Mouse (Mus musculus) CH12.LX (cell line): Measurements from ENCODE around the gene Ufd1. TPM values are rescaled to one million over a fixed set of nuclear protein-coding genes. Genes with fewer than 3 reads are reported as not detected.
"Not testable (repeated sequence)": the region's sequence is repeated elsewhere in the genome, so short reads cannot be mapped to it uniquely, and the experiment has no call there.

Experiments
- DNase-seq: peaks from one replicate; pipeline ENCODE4 v3.0.0-alpha.2; 2013; ENCODE audit errors: extremely low read depth
- H3K27ac ChIP-seq: 2 replicates; pipeline ENCODE4 v1.5.1; 2012; ENCODE audit warnings: low read depth, mild to moderate bottlenecking, control low read depth, moderate library complexity; ENCODE audit not compliant: insufficient read depth
- H3K27me3 ChIP-seq: replicated peaks from 2 replicates; pipeline ENCODE3; 2012; ENCODE audit warnings: inconsistent platforms
- H3K36me3 ChIP-seq, 2 experiments: replicated peaks in 1 of 2; 2 replicates each; pipeline versions ENCODE3 to v1.6.1; 2012; ENCODE audit warnings: inconsistent platforms in 1 of 2, low read length in 1 of 2, mild to moderate bottlenecking in 1 of 2, mixed read lengths in 1 of 2, moderate library complexity in 1 of 2; ENCODE audit not compliant: control insufficient read depth in 1 of 2, insufficient read depth in 1 of 2
- H3K4me1 ChIP-seq, 2 experiments: 2 replicates each; pipeline ENCODE4 v1.6.1; 2012; ENCODE audit warnings: inconsistent platforms in 1 of 2, moderate library complexity in 1 of 2; ENCODE audit not compliant: insufficient read depth in 2 of 2, control insufficient read depth in 1 of 2
- H3K4me2 ChIP-seq: 2 replicates; pipeline ENCODE4 v1.6.1; 2012; ENCODE audit warnings: low read depth, mild to moderate bottlenecking, control low read depth; ENCODE audit not compliant: poor library complexity, insufficient read depth, severe bottlenecking
- H3K4me3 ChIP-seq, 3 experiments: fragments of 150-350 bp in 1 of 3; sonication (generic) in 1 of 3; replicated peaks in 1 of 3; 2 replicates each; pipeline versions ENCODE3 to v1.5.1; 2011 to 2012; ENCODE audit warnings: low read depth in 2 of 3, low read length in 2 of 3, mild to moderate bottlenecking in 2 of 3, moderate library complexity in 2 of 3, control low read depth in 1 of 3, improper control_type of control experiment in 1 of 3, inconsistent platforms in 1 of 3, mixed read lengths in 1 of 3; ENCODE audit not compliant: poor library complexity in 1 of 3
- H3K79me2 ChIP-seq: replicated peaks from 2 replicates; pipeline ENCODE4 v1.6.1; 2012; ENCODE audit warnings: mild to moderate bottlenecking, moderate library complexity; ENCODE audit not compliant: control insufficient read depth, poor library complexity, insufficient read depth, severe bottlenecking; ENCODE audit errors: extremely low read depth
- H3K9ac ChIP-seq: 2 replicates; pipeline ENCODE4 v1.6.1; 2012; ENCODE audit warnings: low read depth, mild to moderate bottlenecking, control low read depth, moderate library complexity; ENCODE audit not compliant: insufficient read depth
- H3K9me3 ChIP-seq: replicated peaks from 2 replicates; pipeline ENCODE3; 2012; ENCODE audit warnings: low read length, inconsistent platforms, mixed read lengths
- BHLHE40 ChIP-seq: IDR thresholded peaks from 2 replicates; pipeline ENCODE4 v1.6.1; 2011; ENCODE audit warnings: mild to moderate bottlenecking, low read depth, low read length, improper control_type of control experiment
- CHD2 ChIP-seq: IDR thresholded peaks from 2 replicates; pipeline ENCODE4 v1.6.1; 2011; ENCODE audit warnings: low read length, improper control_type of control experiment
- CTCF ChIP-seq, 2 experiments: IDR thresholded peaks in 1 of 2; conservative IDR thresholded peaks in 1 of 2; 2 replicates each; pipeline ENCODE4 v1.5.1; 2011 to 2012; ENCODE audit warnings: low read depth in 2 of 2, low read length in 2 of 2, improper control_type of control experiment in 1 of 2, inconsistent platforms in 1 of 2, mild to moderate bottlenecking in 1 of 2, moderate library complexity in 1 of 2
- ELF1 ChIP-seq: IDR thresholded peaks from 2 replicates; pipeline ENCODE4 v1.6.1; 2014; ENCODE audit warnings: low read depth, mild to moderate bottlenecking, inconsistent platforms, low read length, improper control_type of control experiment
- EP300 ChIP-seq: IDR thresholded peaks from 2 replicates; pipeline ENCODE4 v1.6.1; 2011; ENCODE audit warnings: low read length, improper control_type of control experiment
- GABPA ChIP-seq: IDR thresholded peaks from 2 replicates; pipeline ENCODE4 v1.6.1; 2012; ENCODE audit warnings: low read depth, low read length, improper control_type of control experiment, inconsistent platforms; ENCODE audit not compliant: insufficient replicate concordance
- HCFC1 ChIP-seq: IDR thresholded peaks from 2 replicates; pipeline ENCODE4 v1.6.1; 2012; ENCODE audit warnings: low read depth, mild to moderate bottlenecking, inconsistent platforms, low read length, improper control_type of control experiment
- JUN ChIP-seq: IDR thresholded peaks from 2 replicates; pipeline ENCODE4 v1.6.1; 2011; ENCODE audit warnings: low read depth, mild to moderate bottlenecking, low read length, improper control_type of control experiment, moderate library complexity; ENCODE audit not compliant: insufficient read depth
- MAFK ChIP-seq: IDR thresholded peaks from 2 replicates; pipeline ENCODE4 v1.6.1; 2011; ENCODE audit warnings: low read length, improper control_type of control experiment; ENCODE audit not compliant: insufficient replicate concordance
- MAX ChIP-seq: IDR thresholded peaks from 2 replicates; pipeline ENCODE4 v1.6.1; 2011; ENCODE audit warnings: low read length, improper control_type of control experiment
- MAZ ChIP-seq: IDR thresholded peaks from 2 replicates; pipeline ENCODE4 v1.6.1; 2012; ENCODE audit warnings: low read depth, mild to moderate bottlenecking, inconsistent platforms, low read length, improper control_type of control experiment, moderate library complexity
- MXI1 ChIP-seq: IDR thresholded peaks from 2 replicates; pipeline ENCODE4 v1.6.1; 2011; ENCODE audit warnings: mild to moderate bottlenecking, low read depth, low read length, improper control_type of control experiment
- MYC ChIP-seq: IDR thresholded peaks from 2 replicates; pipeline ENCODE4 v1.6.1; 2011; ENCODE audit warnings: low read depth, mild to moderate bottlenecking, improper control_type of control experiment, low read length
- NELFE ChIP-seq: IDR thresholded peaks from 2 replicates; pipeline ENCODE4 v1.6.1; 2011; ENCODE audit warnings: low read depth, low read length, improper control_type of control experiment
- NRF1 ChIP-seq: IDR thresholded peaks from 2 replicates; pipeline ENCODE4 v1.6.1; 2014; ENCODE audit warnings: low read depth, mild to moderate bottlenecking, inconsistent platforms, low read length, improper control_type of control experiment, moderate library complexity
- POLR2A ChIP-seq: IDR thresholded peaks from 2 replicates; pipeline ENCODE4 v1.6.1; 2011; ENCODE audit warnings: low read depth, mild to moderate bottlenecking, improper control_type of control experiment, low read length
- POLR2AphosphoS2 ChIP-seq: IDR thresholded peaks from 2 replicates; pipeline ENCODE4 v1.6.1; 2011; ENCODE audit warnings: low read depth, low read length, improper control_type of control experiment
- RAD21 ChIP-seq: IDR thresholded peaks from 2 replicates; pipeline ENCODE4 v1.6.1; 2011; ENCODE audit warnings: low read depth, mild to moderate bottlenecking, low read length, improper control_type of control experiment, moderate library complexity
- RCOR1 ChIP-seq: conservative IDR thresholded peaks from 2 replicates; pipeline ENCODE4 v1.6.1; 2012; ENCODE audit warnings: low read depth, mild to moderate bottlenecking, inconsistent platforms, low read length, improper control_type of control experiment
- SIN3A ChIP-seq: IDR thresholded peaks from 2 replicates; pipeline ENCODE4 v1.6.1; 2012; ENCODE audit warnings: low read length, improper control_type of control experiment, inconsistent platforms
- USF2 ChIP-seq: conservative IDR thresholded peaks from 2 replicates; pipeline ENCODE4 v1.6.1; 2011; ENCODE audit warnings: low read depth, low read length, improper control_type of control experiment
- ZC3H11A ChIP-seq: IDR thresholded peaks from 2 replicates; pipeline ENCODE4 v1.6.1; 2012; ENCODE audit warnings: low read depth, mild to moderate bottlenecking, inconsistent platforms, low read length, improper control_type of control experiment
- ZKSCAN1 ChIP-seq: IDR thresholded peaks from 2 replicates; pipeline ENCODE4 v1.6.1; 2012; ENCODE audit warnings: low read depth, inconsistent platforms, low read length, improper control_type of control experiment, borderline replicate concordance
- ZMIZ1 ChIP-seq: IDR thresholded peaks from 2 replicates; pipeline ENCODE4 v1.6.1; 2012; ENCODE audit warnings: low read depth, mild to moderate bottlenecking, inconsistent platforms, low read length, improper control_type of control experiment
- dilution Hi-C: fragments of 300-500 bp; cut with MboI; formaldehyde crosslinking; loops from 2 replicates; pipeline ENCODE4 v1.14.3; 2020; ENCODE audit warnings: low sequenced_read_pairs; ENCODE audit not compliant: extremely low pct_unique_long_range_greater_than_20kb, extremely low pct_ligation_motif_present
- in situ Hi-C: fragments of 300-500 bp; cut with MboI; formaldehyde crosslinking; loops from 3 replicates; pipeline ENCODE4 v1.14.3; 2019; ENCODE audit warnings: low sequenced_read_pairs, low pct_ligation_motif_present, low pct_unique_long_range_greater_than_20kb, mixed read lengths
- polyA plus RNA-seq: library from polyadenylated mRNA; unstranded; fragments of >175 nt; gene quantifications from 2 replicates; pipeline ENCODE4 v1.2.1, GENCODE M21; 2012; ENCODE audit warnings: low read depth; ENCODE audit not compliant: insufficient read length
- total RNA-seq, 2 experiments: library from RNA; depleted of rRNA; stranded (reverse); fragments of 300-350 nt in 1 of 2; fragments of >200 nt in 1 of 2; gene quantifications; 2 replicates each; pipeline ENCODE4 v1.2.3; 2012 to 2014

Ufd1 gene
- total and polyA plus RNA-seq, 3 experiments: 43.6 to 80.8 (median 62.6) TPM

DNA sequence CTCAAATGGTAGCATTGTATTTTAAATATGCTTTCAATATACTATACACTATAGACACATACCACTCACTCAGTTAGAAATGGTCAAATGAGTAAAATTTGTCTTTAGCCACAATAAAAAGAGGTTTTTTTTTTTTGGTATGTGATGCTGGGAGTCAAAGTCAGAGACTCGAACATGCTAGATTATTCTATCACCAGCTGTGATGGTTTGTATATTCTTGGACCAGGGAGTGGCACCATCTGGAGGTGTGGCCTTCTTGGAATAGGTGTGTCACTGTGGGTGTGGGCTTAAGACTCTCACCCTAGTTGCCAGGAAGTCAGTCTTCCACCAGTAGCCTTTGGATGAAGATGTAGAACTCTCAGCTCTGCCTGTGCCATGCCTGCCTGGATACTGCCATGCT is 58.9 kb downstream of the Ufd1 start:
- H3K27ac ChIP-seq, H3K4me3 ChIP-seq, H3K9ac ChIP-seq, H3K9me3 ChIP-seq, dilution Hi-C loops, DNase-seq, H3K27me3 ChIP-seq, H3K79me2 ChIP-seq, H3K4me2 ChIP-seq: not testable (repeated sequence)
- in situ Hi-C loops: loop anchor here (10.0 kb wide), 1 partner anchor 214 kb away; no protein-coding TSS in a partner anchor
- Histone ChIP-seq H3K36me3 (peaks cover 28 to 46% of the 10 kb centered on the region in 2 experiments), H3K4me1 (peaks cover 0 to 20% of the 10 kb centered on the region in 2 experiments; a peak in 2 of 4 replicates)

DNA sequence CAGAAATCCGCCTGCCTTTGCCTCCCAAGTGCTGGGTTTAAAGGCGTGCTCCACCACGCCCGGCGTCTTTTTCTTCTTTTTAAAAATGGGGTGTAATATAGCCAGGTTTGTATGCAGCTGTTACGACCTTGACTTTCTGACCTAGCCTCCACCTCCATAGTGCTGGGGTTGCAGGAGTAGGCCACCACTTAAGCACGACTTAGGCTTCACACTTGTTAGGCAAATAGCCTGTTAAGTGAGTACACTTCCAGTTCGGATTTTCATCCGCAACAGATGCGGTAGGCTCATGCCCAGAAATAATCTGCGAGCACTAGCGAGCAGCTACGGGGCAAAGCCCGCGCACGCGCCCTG is 64.5 kb downstream of the Ufd1 start:
- dilution Hi-C loops (no loop called here), in situ Hi-C loops (loop anchor here (10.0 kb wide), 1 partner anchor 209 kb away; no protein-coding TSS in a partner anchor)
- Histone ChIP-seq H3K4me3 (peak overlapping the region; percentile 73 to 91 (median 75)), H3K9me3 (no peaks in the 10 kb centered on the region), H3K79me2 (peaks cover 52% of the 10 kb centered on the region), H3K4me2 (peak overlapping the region; percentile 91), H3K27ac (peak overlapping the region; percentile 23; the same call in 1 of the 2 replicates), H3K4me1 (peaks cover 2 to 42% of the 10 kb centered on the region in 2 experiments; a peak in 3 of 4 replicates), H3K27me3 (no peaks in the 10 kb centered on the region), H3K9ac (peak overlapping the region; percentile 68), H3K36me3 (peaks cover 32 to 62% of the 10 kb centered on the region in 2 experiments)
- DNase-seq: no peak
- TF ChIP-seq MAZ: no peak
- no peak for TF ChIP-seq JUN
- no peak for TF ChIP-seq EP300
- TF ChIP-seq RCOR1: no peak
- no peak for TF ChIP-seq ZC3H11A
- TF ChIP-seq MYC: no peak
- TF ChIP-seq ZKSCAN1: no peak
- no peak for TF ChIP-seq MAFK
- TF ChIP-seq GABPA: no peak
- no peak for TF ChIP-seq BHLHE40

DNA sequence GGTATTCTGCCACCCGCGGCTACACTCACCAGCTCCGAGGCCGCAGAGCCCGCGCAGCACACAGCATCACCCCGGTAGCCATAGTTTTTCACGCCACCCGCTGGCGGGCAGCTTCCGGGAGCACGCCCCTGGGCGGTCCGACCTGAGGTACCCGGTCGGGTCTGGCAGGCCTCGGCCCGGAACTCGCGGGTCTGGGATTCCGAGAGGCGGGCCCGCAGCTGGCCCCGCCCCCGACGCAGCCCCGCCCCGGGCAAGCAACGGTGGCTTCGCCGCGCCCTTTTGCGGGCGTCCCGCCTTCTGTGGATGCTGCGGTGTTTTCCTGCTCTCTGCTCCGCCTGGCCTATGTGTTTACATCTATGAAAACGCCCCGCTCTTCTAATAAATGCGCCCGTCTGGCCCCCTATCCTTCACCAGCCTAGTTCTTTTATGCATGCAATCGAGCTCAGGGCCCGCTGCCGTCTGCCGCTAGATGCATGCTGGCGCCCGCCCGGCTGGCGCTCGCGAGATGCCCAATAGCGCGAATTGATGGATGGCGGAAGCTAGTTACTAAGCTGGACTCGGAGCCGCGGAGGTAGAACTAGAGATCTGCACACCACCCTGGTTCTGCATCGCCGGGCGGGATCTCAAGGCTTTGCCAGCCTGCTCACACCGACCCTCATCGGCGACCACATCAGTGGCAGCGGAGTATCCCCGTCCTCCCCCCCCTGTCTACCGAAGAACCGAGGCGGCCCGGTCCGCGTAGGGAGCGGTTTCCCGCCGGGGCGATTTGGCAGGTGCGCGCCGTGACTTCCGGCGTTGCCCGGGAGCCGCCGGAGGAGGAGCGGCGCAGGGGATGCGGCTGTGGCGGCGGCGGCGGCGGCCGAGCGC is 65.1 kb downstream of the Ufd1 start, which contains the start of the genes Mrpl40 and Hira:
Mrpl40 (minus strand) TSS at position 421 of the 867 bp plus-strand sequence.
Hira (plus strand) TSS at position 596 of the 867 bp plus-strand sequence.
- dilution Hi-C loops: no loop called here
- Histone ChIP-seq H3K4me1 (peaks cover 2 to 48% of the 10 kb centered on the region in 2 experiments; a peak in 3 of 4 replicates), H3K27me3 (no peaks in the 10 kb centered on the region), H3K27ac (peak within 1 kb of the TSS; percentile 84), H3K9me3 (no peaks in the 10 kb centered on the region), H3K36me3 (peaks cover 28 to 62% of the 10 kb centered on the region in 2 experiments), H3K9ac (peak within 1 kb of the TSS; percentile 78), H3K4me2 (peak within 1 kb of the TSS; percentile 91), H3K4me3 (peak within 1 kb of the TSS; percentile 91 to 95 (median 93)), H3K79me2 (peaks cover 58% of the 10 kb centered on the region)
- in situ Hi-C loops: loop anchor here (10.0 kb wide), 1 partner anchor 208 kb away; no protein-coding TSS in a partner anchor
- DNase-seq: peak; percentile 96
- TF ChIP-seq CHD2: peak; percentile 99
- no peak for TF ChIP-seq USF2
- peak; percentile 90 for TF ChIP-seq POLR2A
- no peak for TF ChIP-seq RAD21
- peak; percentile 89 for TF ChIP-seq HCFC1
- TF ChIP-seq CTCF (conservative IDR thresholded peaks at IDR 0.05 in 1 of 2, IDR thresholded peaks at IDR 0.05 in 1 of 2; ENCODE audit: low read depth in 2 of 2, low read length in 2 of 2): no peak
- peak; percentile 88 for TF ChIP-seq MXI1
- TF ChIP-seq ELF1: peak; percentile 95
- peak; percentile 77 for TF ChIP-seq SIN3A
- TF ChIP-seq POLR2AphosphoS2: peak; percentile 87; the same call in 1 of the 2 replicates
- TF ChIP-seq BHLHE40: peak; percentile 43; the same call in 1 of the 2 replicates
- TF ChIP-seq ZMIZ1: 0 out of 2 replicates have a peak, but pooled peaks have one; percentile 11
- TF ChIP-seq NELFE: peak; percentile 90
- TF ChIP-seq MAX: peak; percentile 46
- TF ChIP-seq NRF1: peak; percentile 85
- peak; percentile 20; the same call in 1 of the 2 replicates for TF ChIP-seq GABPA
